Mouse (Mus musculus): ENCODE measurements around the gene Pmpca.

DNA sequence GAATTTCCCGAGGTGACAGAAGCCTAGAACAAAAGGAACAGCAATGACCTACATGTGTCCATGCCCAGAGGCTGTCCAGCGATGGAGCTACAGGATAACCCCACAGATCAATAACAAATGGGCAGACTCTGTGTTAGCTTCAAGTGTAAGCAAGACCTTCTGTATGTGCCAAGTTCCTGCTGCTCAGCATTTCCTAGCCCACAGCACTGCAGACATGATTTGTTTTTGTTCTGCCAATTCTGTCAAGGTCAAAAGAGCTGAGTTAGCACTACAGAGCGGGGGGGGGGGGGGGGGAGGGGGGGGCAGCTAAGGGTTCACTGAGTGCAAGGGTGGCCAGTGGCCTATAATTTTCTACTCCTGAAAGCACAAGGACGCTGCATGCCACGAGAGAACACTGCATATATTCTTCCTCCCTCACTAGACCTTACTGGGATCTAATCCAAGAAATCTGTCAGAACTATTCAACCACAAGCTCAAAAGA, 21.8 kb downstream of the Pmpca start:
- no peak for TF ChIP-seq CTCF (IDR thresholded peaks at IDR 0.05; ENCODE audit: extremely low read depth, insufficient read depth, low read length)
- no peak for TF ChIP-seq POLR2A (IDR thresholded peaks at IDR 0.05; ENCODE audit: extremely low read depth, insufficient read depth, low read length)
